Mouse (Mus musculus) heart, embryonic 14.5 days (tissue): ENCODE data around the gene Arhgef38. TPM values are rescaled to one million over a fixed set of nuclear protein-coding genes. Genes with fewer than 3 reads are reported as not detected.

Experiments used
- ATAC-seq: fragments of 200-750 bp; cut with Nextera tagmentation; 2 replicates; pipeline ENCODE4 v1.8.0; 2017; ENCODE audit warnings: low read depth, moderate TSS enrichment; ENCODE audit not compliant: insufficient number of reproducible peaks, insufficient read depth, low FRiP score
- H3K27ac ChIP-seq, 2 experiments: fragments of 200-500 bp in 1 of 2; fragments of 300-500 bp in 1 of 2; sonication (generic) in 1 of 2; replicated peaks in 1 of 2; 2 replicates each; pipeline ENCODE4 v1.5.1; 2012 to 2014; ENCODE audit warnings: low read depth in 2 of 2, low read length in 2 of 2, control low read depth in 1 of 2, mild to moderate bottlenecking in 1 of 2, mixed read lengths in 1 of 2; ENCODE audit not compliant: control insufficient read depth in 1 of 2, insufficient read depth in 1 of 2
- H3K27me3 ChIP-seq: fragments of 300-500 bp; sonication (generic); 2 replicates; pipeline ENCODE4 v1.6.1; 2014; ENCODE audit warnings: mild to moderate bottlenecking, low read length, control low read depth; ENCODE audit not compliant: control insufficient read depth, insufficient read depth
- H3K36me3 ChIP-seq: fragments of 300-500 bp; sonication (generic); 2 replicates; pipeline ENCODE4 v1.6.1; 2014; ENCODE audit warnings: mild to moderate bottlenecking, control low read depth, low read length, mixed read lengths; ENCODE audit not compliant: control insufficient read depth, insufficient read depth
- H3K4me1 ChIP-seq, 2 experiments: fragments of 200-500 bp in 1 of 2; fragments of 300-500 bp in 1 of 2; sonication (generic) in 1 of 2; 2 replicates each; pipeline ENCODE4 v1.6.1; 2012 to 2014; ENCODE audit warnings: low read length in 2 of 2, control low read depth in 1 of 2, mixed read lengths in 1 of 2; ENCODE audit not compliant: control insufficient read depth in 2 of 2, insufficient read depth in 2 of 2
- H3K4me2 ChIP-seq: fragments of 300-500 bp; sonication (generic); 2 replicates; pipeline ENCODE4 v1.6.1; 2014; ENCODE audit warnings: mild to moderate bottlenecking, low read length
- H3K4me3 ChIP-seq, 2 experiments: fragments of 200-500 bp in 1 of 2; fragments of 300-500 bp in 1 of 2; sonication (generic) in 1 of 2; 2 replicates each; pipeline ENCODE4 v1.5.1; 2012 to 2014; ENCODE audit warnings: low read length in 2 of 2, mild to moderate bottlenecking in 2 of 2, control low read depth in 1 of 2, low read depth in 1 of 2, moderate library complexity in 1 of 2; ENCODE audit not compliant: control insufficient read depth in 1 of 2, insufficient read depth in 1 of 2
- H3K9ac ChIP-seq: fragments of 300-500 bp; sonication (generic); 2 replicates; pipeline ENCODE4 v1.6.1; 2014; ENCODE audit warnings: mild to moderate bottlenecking, low read length
- H3K9me3 ChIP-seq: fragments of 300-500 bp; sonication (generic); 2 replicates; pipeline ENCODE4 v1.6.1; 2016; ENCODE audit warnings: low read length, control low read depth; ENCODE audit not compliant: control insufficient read depth
- WGBS: fragments of 180-500 bp; shearing (Covaris S2); extraction: QIAGEN DNeasy Blood & Tissue Kit; methylation state at CpG from one replicate; pipeline ENCODE4 v1.1.7; 2014; 5-methylcytosine and 5-hydroxymethylcytosine counted together
- polyA plus RNA-seq: library from polyadenylated mRNA; unstranded; fragments of >200 nt; fragmentation: Nextera tagmentation; extraction: Ambion mirVana; gene quantifications from 2 replicates; pipeline ENCODE4 v1.2.1, GENCODE M21; 2014

Arhgef38 gene
- polyA plus RNA-seq, 1 experiment from 2014 or later: 0.14 TPM

GRCm38 (mm10) chr3:133163913-133164406 is 70.8 kb downstream of the Arhgef38 start:
- H3K4me2 ChIP-seq: no peak overlapping the region
- no peak overlapping the region for H3K9ac ChIP-seq
- no peaks in the 10 kb centered on the region for H3K9me3 ChIP-seq
- H3K27me3 ChIP-seq: no peaks in the 10 kb centered on the region
- no peaks in the 10 kb centered on the region for H3K36me3 ChIP-seq
- H3K4me3 ChIP-seq: no peak overlapping the region
- H3K27ac ChIP-seq: no peak overlapping the region
- no peaks in the 10 kb centered on the region for H3K4me1 ChIP-seq
- WGBS: 80% methylated on average over 6 of the region's 6 CpGs
- ATAC-seq: no peak

- 73% methylated on average over 7 of the region's 7 CpGs for WGBS
- no peaks in the 10 kb centered on the region for H3K4me1 ChIP-seq
- ATAC-seq: no peak
These were observed 71.6 kb downstream of the Arhgef38 start for GRCm38 (mm10) chr3:133163174-133163573.

GRCm38 (mm10) chr3:133161407-133161806 is 73.3 kb downstream of the Arhgef38 start:
- WGBS: 78% methylated on average over 1 of the region's 1 CpGs
- no peak for ATAC-seq

More at GRCm38 (mm10) chr3:133163174-133163573, 71.6 kb downstream of the Arhgef38 start:
- Histone ChIP-seq H3K4me2 (no peak overlapping the region), H3K9ac (no peak overlapping the region), H3K27me3 (no peaks in the 10 kb centered on the region), H3K9me3 (no peaks in the 10 kb centered on the region), H3K4me3 (no peak overlapping the region), H3K27ac (no peak overlapping the region), H3K36me3 (no peaks in the 10 kb centered on the region)

GRCm38 (mm10) chr3:133158260-133158659 is 76.5 kb downstream of the Arhgef38 start:
- H3K27ac ChIP-seq: no peak overlapping the region
- H3K9ac ChIP-seq: no peak overlapping the region
- H3K4me1 ChIP-seq: no peaks in the 10 kb centered on the region
- H3K9me3 ChIP-seq: no peaks in the 10 kb centered on the region
- H3K4me2 ChIP-seq: no peak overlapping the region
- no peaks in the 10 kb centered on the region for H3K27me3 ChIP-seq
- no peak for ATAC-seq
- H3K36me3 ChIP-seq: no peaks in the 10 kb centered on the region
- 79% methylated on average over 5 of the region's 5 CpGs for WGBS
- H3K4me3 ChIP-seq: no peak overlapping the region

More at GRCm38 (mm10) chr3:133161407-133161806, 73.3 kb downstream of the Arhgef38 start:
- no peak overlapping the region for H3K4me3 ChIP-seq
- H3K36me3 ChIP-seq: no peaks in the 10 kb centered on the region
- no peaks in the 10 kb centered on the region for H3K9me3 ChIP-seq
- H3K27me3 ChIP-seq: no peaks in the 10 kb centered on the region
- H3K27ac ChIP-seq: no peak overlapping the region
- no peaks in the 10 kb centered on the region for H3K4me1 ChIP-seq
- H3K4me2 ChIP-seq: no peak overlapping the region
- H3K9ac ChIP-seq: no peak overlapping the region

GRCm38 (mm10) chr3:133154683-133155082 is 80.1 kb downstream of the Arhgef38 start:
- no peak for ATAC-seq
- Histone ChIP-seq H3K27me3 (no peaks in the 10 kb centered on the region), H3K4me3 (no peak overlapping the region), H3K9ac (no peak overlapping the region), H3K4me1 (no peaks in the 10 kb centered on the region), H3K4me2 (no peak overlapping the region), H3K36me3 (no peaks in the 10 kb centered on the region), H3K27ac (no peak overlapping the region), H3K9me3 (no peaks in the 10 kb centered on the region)
- WGBS: 77% methylated on average over 8 of the region's 8 CpGs

GRCm38 (mm10) chr3:133153629-133154028 is 81.1 kb downstream of the Arhgef38 start:
- no peak overlapping the region for H3K9ac ChIP-seq
- no peak overlapping the region for H3K4me3 ChIP-seq
- no peaks in the 10 kb centered on the region for H3K4me1 ChIP-seq
- 69% methylated on average over 6 of the region's 6 CpGs for WGBS
- no peaks in the 10 kb centered on the region for H3K27me3 ChIP-seq
- no peaks in the 10 kb centered on the region for H3K9me3 ChIP-seq
- H3K36me3 ChIP-seq: no peaks in the 10 kb centered on the region
- ATAC-seq: no peak
- H3K4me2 ChIP-seq: no peak overlapping the region
- H3K27ac ChIP-seq: no peak overlapping the region

GRCm38 (mm10) chr3:133152831-133153230 is 81.9 kb downstream of the Arhgef38 start:
- ATAC-seq: no peak
- Histone ChIP-seq H3K9ac (no peak overlapping the region), H3K4me1 (no peaks in the 10 kb centered on the region), H3K9me3 (no peaks in the 10 kb centered on the region), H3K4me2 (no peak overlapping the region), H3K36me3 (no peaks in the 10 kb centered on the region), H3K27ac (no peak overlapping the region), H3K27me3 (no peaks in the 10 kb centered on the region), H3K4me3 (no peak overlapping the region)
- WGBS: 45% methylated on average over 1 of the region's 1 CpGs

- no peak for ATAC-seq
- H3K36me3 ChIP-seq: no peaks in the 10 kb centered on the region
- no peaks in the 10 kb centered on the region for H3K9me3 ChIP-seq
- no peak overlapping the region for H3K4me2 ChIP-seq
- H3K27ac ChIP-seq: no peak overlapping the region
- H3K4me1 ChIP-seq: no peaks in the 10 kb centered on the region
- H3K9ac ChIP-seq: no peak overlapping the region
- no peaks in the 10 kb centered on the region for H3K27me3 ChIP-seq
- H3K4me3 ChIP-seq: no peak overlapping the region
- WGBS: 77% methylated on average over 6 of the region's 6 CpGs
These were observed 83.1 kb downstream of the Arhgef38 start for GRCm38 (mm10) chr3:133151629-133152028.
